Mouse (Mus musculus): ENCODE measurements around the gene Wfikkn1.

GRCm38 (mm10) chr17:25833961-25834594 lies 46.6 kb downstream of the Wfikkn1 start:
- TF ChIP-seq POLR2A (IDR thresholded peaks at IDR 0.05; ENCODE audit: borderline replicate concordance, low read depth, low read length), result no peak
- TF ChIP-seq CTCF (IDR thresholded peaks at IDR 0.05; ENCODE audit: low read depth, low read length), result no peak
